Mouse (Mus musculus) forebrain, postnatal 0 days (tissue): ENCODE results near the gene Sp1. TPM values are rescaled to one million over a fixed set of nuclear protein-coding genes. Genes with fewer than 3 reads are reported as not detected.

Source experiments
- ATAC-seq: fragments of 200-750 bp; cut with Nextera tagmentation; 2 replicates; pipeline ENCODE4 v1.8.0; 2017; ENCODE audit warnings: mild to moderate bottlenecking, moderate library complexity
- DNase-seq: peaks from one replicate; pipeline ENCODE4 v3.0.0-alpha.2; 2015
- H3K27ac ChIP-seq: fragments of 300-500 bp; sonication (generic); 2 replicates; pipeline ENCODE4 v1.5.1; 2014; ENCODE audit warnings: low read depth, mild to moderate bottlenecking, antibody characterized with exemption, low read length, moderate library complexity, mixed read lengths
- H3K27me3 ChIP-seq: fragments of 300-500 bp; sonication (generic); 2 replicates; pipeline ENCODE4 v1.6.1; 2014; ENCODE audit warnings: mild to moderate bottlenecking, low read length, mixed read lengths; ENCODE audit not compliant: insufficient read depth
- H3K36me3 ChIP-seq: fragments of 300-500 bp; sonication (generic); 2 replicates; pipeline ENCODE4 v1.6.1; 2014; ENCODE audit warnings: mild to moderate bottlenecking, moderate library complexity; ENCODE audit not compliant: insufficient read depth
- H3K4me1 ChIP-seq: fragments of 300-500 bp; sonication (generic); 2 replicates; pipeline ENCODE4 v1.6.1; 2014; ENCODE audit warnings: antibody characterized with exemption; ENCODE audit not compliant: insufficient read depth
- H3K4me2 ChIP-seq: fragments of 300-500 bp; sonication (generic); 2 replicates; pipeline ENCODE4 v1.6.1; 2014; ENCODE audit warnings: low read depth, mild to moderate bottlenecking, moderate library complexity
- H3K4me3 ChIP-seq: fragments of 300-500 bp; sonication (generic); 2 replicates; pipeline ENCODE4 v1.5.1; 2014; ENCODE audit warnings: low read depth, low read length, mixed read lengths
- H3K9ac ChIP-seq: fragments of 300-500 bp; sonication (generic); 2 replicates; pipeline ENCODE4 v1.6.1; 2014; ENCODE audit warnings: mild to moderate bottlenecking
- H3K9me3 ChIP-seq: fragments of 300-500 bp; sonication (generic); 2 replicates; pipeline ENCODE4 v1.6.1; 2016; ENCODE audit warnings: low read length
- CTCF ChIP-seq: sonication (generic); IDR thresholded peaks from 2 replicates; pipeline ENCODE4 v1.5.1; 2016; ENCODE audit warnings: antibody characterized with exemption, control low read depth, low read depth
- WGBS: fragments of 180-500 bp; shearing (Covaris S2); extraction: QIAGEN DNeasy Blood & Tissue Kit; methylation state at CpG from one replicate; pipeline ENCODE4 v1.1.7; 2014; 5-methylcytosine and 5-hydroxymethylcytosine counted together
- polyA plus RNA-seq: library from polyadenylated mRNA; unstranded; fragments of >200 nt; fragmentation: Nextera tagmentation; extraction: Ambion mirVana; gene quantifications from 2 replicates; pipeline ENCODE4 v1.2.1, GENCODE M21; 2015
- total RNA-seq: library from RNA; depleted of rRNA; stranded (reverse); fragments of >200 nt; gene quantifications from 2 replicates; pipeline ENCODE4 v1.2.3, GENCODE M21; 2014

Gene Sp1
- total and polyA plus RNA-seq, 2 experiments from 2014 or later, result 2.6 to 22.5 TPM

GRCm38 (mm10) chr15:102381575-102381974, 24.4 kb upstream of the Sp1 start:
- Histone ChIP-seq H3K36me3 (no peaks in the 10 kb centered on the region), H3K4me3 (no peak overlapping the region), H3K27ac (no peak overlapping the region), H3K9ac (no peak overlapping the region), H3K9me3 (no peaks in the 10 kb centered on the region), H3K4me2 (no peak overlapping the region), H3K4me1 (no peaks in the 10 kb centered on the region), H3K27me3 (no peaks in the 10 kb centered on the region)
- DNase-seq, result peak; percentile 90
- WGBS, result under 1% methylated on average over 7 of the region's 7 CpGs
- peak; percentile 88 for ATAC-seq
- peak; percentile 97 for TF ChIP-seq CTCF

GRCm38 (mm10) chr15:102383671-102384070, 22.3 kb upstream of the Sp1 start:
- no peaks in the 10 kb centered on the region for H3K27me3 ChIP-seq
- TF ChIP-seq CTCF, result no peak
- H3K36me3 ChIP-seq, result no peaks in the 10 kb centered on the region
- no peak overlapping the region for H3K4me2 ChIP-seq
- no peak overlapping the region for H3K4me3 ChIP-seq
- no peak for DNase-seq
- H3K4me1 ChIP-seq, result no peaks in the 10 kb centered on the region
- H3K9me3 ChIP-seq, result no peaks in the 10 kb centered on the region
- no peak overlapping the region for H3K9ac ChIP-seq
- no peak for ATAC-seq
- WGBS, result 93% methylated on average over 6 of the region's 6 CpGs
- H3K27ac ChIP-seq, result no peak overlapping the region

- 53% methylated on average over 9 of the region's 9 CpGs for WGBS
- no peaks in the 10 kb centered on the region for H3K27me3 ChIP-seq
Measured at GRCm38 (mm10) chr15:102386640-102387039, 19.3 kb upstream of the Sp1 start.

GRCm38 (mm10) chr15:102388942-102389341, 17.0 kb upstream of the Sp1 start:
- Histone ChIP-seq H3K9me3 (no peaks in the 10 kb centered on the region), H3K36me3 (no peaks in the 10 kb centered on the region), H3K4me2 (no peak overlapping the region), H3K27ac (no peak overlapping the region), H3K4me3 (no peak overlapping the region), H3K9ac (no peak overlapping the region), H3K4me1 (no peaks in the 10 kb centered on the region), H3K27me3 (no peaks in the 10 kb centered on the region)
- DNase-seq (no peak), ATAC-seq (no peak)
- TF ChIP-seq CTCF, result no peak
- WGBS, result 77% methylated on average over 3 of the region's 3 CpGs

More at GRCm38 (mm10) chr15:102386640-102387039, 19.3 kb upstream of the Sp1 start:
- no peak for ATAC-seq
- no peaks in the 10 kb centered on the region for H3K4me1 ChIP-seq
- no peak for TF ChIP-seq CTCF
- no peak overlapping the region for H3K9ac ChIP-seq
- no peaks in the 10 kb centered on the region for H3K36me3 ChIP-seq
- H3K4me3 ChIP-seq, result no peak overlapping the region
- DNase-seq, result no peak
- H3K9me3 ChIP-seq, result no peaks in the 10 kb centered on the region
- no peak overlapping the region for H3K4me2 ChIP-seq
- no peak overlapping the region for H3K27ac ChIP-seq

- H3K4me3 ChIP-seq, result no peak overlapping the region
- no peak overlapping the region for H3K9ac ChIP-seq
- H3K4me2 ChIP-seq, result no peak overlapping the region
- H3K27ac ChIP-seq, result no peak overlapping the region
- H3K9me3 ChIP-seq, result no peaks in the 10 kb centered on the region
- 5% methylated on average over 2 of the region's 2 CpGs for WGBS
- H3K4me1 ChIP-seq, result no peaks in the 10 kb centered on the region
- ATAC-seq (no peak), DNase-seq (no peak)
- H3K36me3 ChIP-seq, result no peaks in the 10 kb centered on the region
- no peak for TF ChIP-seq CTCF
- H3K27me3 ChIP-seq, result no peaks in the 10 kb centered on the region
Measured at GRCm38 (mm10) chr15:102392520-102392919, 13.4 kb upstream of the Sp1 start.

GRCm38 (mm10) chr15:102393584-102394014, 12.3 kb upstream of the Sp1 start:
- Histone ChIP-seq H3K9me3 (no peaks in the 10 kb centered on the region), H3K4me1 (no peaks in the 10 kb centered on the region), H3K4me3 (no peak overlapping the region), H3K27ac (no peak overlapping the region), H3K9ac (no peak overlapping the region), H3K27me3 (no peaks in the 10 kb centered on the region), H3K36me3 (no peaks in the 10 kb centered on the region), H3K4me2 (no peak overlapping the region)
- DNase-seq (no peak), ATAC-seq (no peak)
- TF ChIP-seq CTCF, result no peak

- Histone ChIP-seq H3K4me3 (no peak overlapping the region), H3K36me3 (no peaks in the 10 kb centered on the region), H3K9ac (no peak overlapping the region), H3K27me3 (no peaks in the 10 kb centered on the region), H3K9me3 (no peaks in the 10 kb centered on the region), H3K4me2 (no peak overlapping the region), H3K27ac (no peak overlapping the region), H3K4me1 (peaks cover 4% of the 10 kb centered on the region; the same call in 1 of the 2 replicates)
- ATAC-seq, result no peak
- no peak for DNase-seq
- TF ChIP-seq CTCF, result no peak
- WGBS, result 21% methylated on average over 3 of the region's 3 CpGs
Measured at GRCm38 (mm10) chr15:102395061-102395460, 10.9 kb upstream of the Sp1 start.
